Mouse (Mus musculus): ENCODE results near the gene Trip10. TPM values are rescaled to one million over a fixed set of nuclear protein-coding genes. Genes with fewer than 3 reads are reported as not detected.
"Not testable (repeated sequence)": the region's sequence is repeated elsewhere in the genome, so short reads cannot be mapped to it uniquely, and the experiment has no call there.

Gene Trip10
- polyA plus RNA-seq, 1 experiment from 2014 or later = 33.4 TPM

DNA sequence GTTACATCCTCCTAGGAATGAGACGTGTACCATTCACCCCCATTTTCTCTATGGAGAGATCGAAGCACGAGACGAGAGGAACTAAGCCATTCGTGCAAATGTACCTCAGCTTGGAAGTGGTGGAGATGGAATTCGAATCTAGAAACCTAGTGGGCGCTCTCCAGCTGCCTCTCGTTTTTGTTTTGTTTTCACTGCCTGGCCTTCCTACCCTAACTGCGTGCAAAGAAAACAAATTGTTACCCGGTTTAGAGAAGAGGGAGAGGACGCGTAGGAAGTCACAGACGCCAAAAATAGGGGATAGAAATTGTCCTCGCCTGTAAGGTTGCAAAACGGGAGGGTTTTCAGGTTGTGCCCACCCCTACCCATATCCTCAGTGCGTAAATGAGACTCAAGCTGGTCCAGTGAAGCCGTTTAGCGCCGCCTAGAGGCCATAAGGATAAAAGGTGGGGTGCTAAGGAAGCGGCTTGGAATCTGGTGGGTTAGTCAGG lies 27.4 kb downstream of the Trip10 start:
- no peaks in the 10 kb centered on the region for H3K4me1 ChIP-seq (ENCODE audit: control insufficient read depth, insufficient read depth, low read length)
- peak overlapping the region; percentile 69 for H3K4me2 ChIP-seq (replicated peaks; ENCODE audit: low read depth, low read length)
- WGBS = 1% methylated on average over 20 of the region's 20 CpGs
- no peaks in the 10 kb centered on the region for H3K36me3 ChIP-seq (ENCODE audit: control insufficient read depth, insufficient read depth, low read length)
- H3K9me3 ChIP-seq (ENCODE audit: control insufficient read depth, low read depth, low read length) = no peaks in the 10 kb centered on the region
- H3K4me3 ChIP-seq (ENCODE audit: low read depth, low read length) = peak overlapping the region; percentile 48
- H3K27ac ChIP-seq (ENCODE audit: low read length) = no peak overlapping the region
- no peaks in the 10 kb centered on the region for H3K27me3 ChIP-seq (ENCODE audit: control insufficient read depth, insufficient read depth, low read length)
- ATAC-seq (ENCODE audit: insufficient number of reproducible peaks, insufficient read depth, low FRiP score, low read depth) = peak; percentile 31; the same call in 1 of the 2 replicates
- no peak overlapping the region for H3K9ac ChIP-seq (replicated peaks; ENCODE audit: low read depth, low read length)

DNA sequence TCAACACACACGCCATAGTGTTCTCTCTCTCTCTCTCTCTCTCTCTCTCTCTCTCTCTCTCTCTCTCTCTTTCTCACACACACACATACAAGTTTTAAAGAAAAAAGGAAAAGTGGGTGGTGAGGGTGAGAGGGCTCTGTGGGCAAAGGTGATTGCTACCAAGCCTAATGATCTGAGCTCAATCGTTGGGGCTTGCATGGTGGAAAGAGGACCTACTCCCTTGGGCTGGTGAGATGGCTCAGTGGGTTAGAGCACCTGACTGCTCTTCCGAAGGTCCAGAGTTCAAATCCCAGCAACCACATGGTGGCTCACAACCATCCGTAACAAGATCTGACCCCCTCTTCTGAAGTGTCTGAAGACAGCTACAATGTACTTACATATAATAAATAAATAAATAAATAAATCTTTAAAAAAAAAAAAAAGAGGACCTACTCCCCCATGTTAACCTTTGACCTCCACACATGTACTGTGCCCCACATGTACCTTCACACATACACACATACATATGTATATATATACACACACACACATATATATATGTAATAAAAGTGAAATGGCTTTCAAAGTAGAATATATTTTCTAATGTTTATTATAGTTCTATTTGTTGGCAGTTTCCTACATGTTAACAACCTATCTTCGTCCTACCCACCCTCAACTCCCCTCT lies 28.5 kb downstream of the Trip10 start:
- H3K4me3 ChIP-seq (ENCODE audit: low read depth, low read length); H3K4me1 ChIP-seq (ENCODE audit: control insufficient read depth, insufficient read depth, low read length); ATAC-seq (ENCODE audit: insufficient number of reproducible peaks, insufficient read depth, low FRiP score, low read depth); H3K9me3 ChIP-seq (ENCODE audit: control insufficient read depth, low read depth, low read length); H3K9ac ChIP-seq (replicated peaks; ENCODE audit: low read depth, low read length); H3K4me2 ChIP-seq (replicated peaks; ENCODE audit: low read depth, low read length); H3K36me3 ChIP-seq (ENCODE audit: control insufficient read depth, insufficient read depth, low read length); H3K27ac ChIP-seq (ENCODE audit: low read length); H3K27me3 ChIP-seq (ENCODE audit: control insufficient read depth, insufficient read depth, low read length): not testable (repeated sequence)
- WGBS = 82% methylated on average over 4 of the region's 5 CpGs

DNA sequence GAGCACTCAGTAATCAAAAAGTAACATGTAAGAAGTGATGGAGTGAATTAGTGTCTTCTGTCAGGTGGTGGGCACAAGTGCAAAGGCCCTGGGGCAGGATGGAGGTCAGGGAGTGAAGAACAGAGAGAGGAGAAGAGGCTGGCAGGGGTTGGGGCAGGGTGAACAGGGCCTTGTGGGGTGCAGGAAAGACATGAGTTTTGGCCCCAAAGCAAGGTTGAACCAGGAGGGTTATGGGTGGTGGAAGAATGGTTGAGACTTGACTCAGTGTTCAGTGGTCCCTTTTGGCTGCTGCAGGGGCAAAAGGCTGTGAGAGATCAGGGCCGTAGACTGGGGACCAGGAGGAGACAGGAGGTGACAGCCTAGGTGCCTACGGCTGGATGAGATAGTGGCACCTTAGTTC lies 29.3 kb downstream of the Trip10 start:
- Histone ChIP-seq H3K27ac (ENCODE audit: low read length) (no peak overlapping the region), H3K9me3 (ENCODE audit: control insufficient read depth, low read depth, low read length) (no peaks in the 10 kb centered on the region), H3K36me3 (ENCODE audit: control insufficient read depth, insufficient read depth, low read length) (no peaks in the 10 kb centered on the region), H3K4me1 (ENCODE audit: control insufficient read depth, insufficient read depth, low read length) (no peaks in the 10 kb centered on the region), H3K4me3 (ENCODE audit: low read depth, low read length) (no peak overlapping the region), H3K27me3 (ENCODE audit: control insufficient read depth, insufficient read depth, low read length) (no peaks in the 10 kb centered on the region), H3K9ac (replicated peaks; ENCODE audit: low read depth, low read length) (no peak overlapping the region), H3K4me2 (replicated peaks; ENCODE audit: low read depth, low read length) (no peak overlapping the region)
- WGBS = 71% methylated on average over 2 of the region's 2 CpGs
- ATAC-seq (ENCODE audit: insufficient number of reproducible peaks, insufficient read depth, low FRiP score, low read depth) = no peak

DNA sequence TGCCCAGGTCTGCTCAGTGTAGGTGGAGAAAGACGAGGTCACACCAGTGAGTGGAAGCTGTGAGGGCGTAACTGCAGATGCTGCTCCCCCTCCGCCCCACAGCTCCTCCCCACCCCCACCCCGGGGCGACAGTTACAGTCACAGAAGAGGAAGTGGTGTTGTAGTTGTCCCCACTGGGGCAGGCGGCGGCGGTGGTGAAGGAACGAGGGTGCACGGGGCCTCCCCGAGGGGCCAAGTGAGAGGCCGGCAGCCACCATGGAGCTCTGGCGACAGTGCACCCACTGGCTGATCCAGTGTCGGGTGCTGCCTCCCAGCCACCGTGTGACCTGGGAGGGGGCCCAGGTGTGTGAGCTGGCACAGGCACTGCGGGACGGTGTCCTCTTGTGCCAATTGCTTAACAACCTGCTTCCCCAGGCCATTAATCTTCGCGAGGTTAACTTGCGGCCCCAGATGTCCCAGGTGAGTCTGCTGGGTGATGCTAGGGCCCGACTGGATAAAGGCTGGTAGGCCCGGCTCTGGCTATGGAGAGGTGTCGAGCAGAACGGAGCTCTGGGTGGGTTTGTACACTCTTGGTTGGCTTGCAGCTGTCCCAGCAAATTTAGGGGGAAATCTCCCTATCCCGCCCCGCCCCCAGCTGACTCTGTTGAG lies 29.8 kb downstream of the Trip10 start, which contains the start of gene Vav1:
Gene Vav1, plus strand, starts transcription at position 158 of the 648 bp plus-strand sequence.
- no peak within 1 kb of the TSS for H3K9ac ChIP-seq (replicated peaks; ENCODE audit: low read depth, low read length)
- no peak within 1 kb of the TSS for H3K4me2 ChIP-seq (replicated peaks; ENCODE audit: low read depth, low read length)
- no peak for ATAC-seq (ENCODE audit: insufficient number of reproducible peaks, insufficient read depth, low FRiP score, low read depth)
- H3K27ac ChIP-seq (ENCODE audit: low read length) = no peak within 1 kb of the TSS
- H3K36me3 ChIP-seq (ENCODE audit: control insufficient read depth, insufficient read depth, low read length) = no peaks in the 10 kb centered on the region
- 56% methylated on average over 26 of the region's 26 CpGs for WGBS
- no peak within 1 kb of the TSS; the same call in 1 of the 2 replicates for H3K4me3 ChIP-seq (ENCODE audit: low read depth, low read length)
- no peaks in the 10 kb centered on the region for H3K9me3 ChIP-seq (ENCODE audit: control insufficient read depth, low read depth, low read length)
- H3K27me3 ChIP-seq (ENCODE audit: control insufficient read depth, insufficient read depth, low read length) = no peaks in the 10 kb centered on the region
- H3K4me1 ChIP-seq (ENCODE audit: control insufficient read depth, insufficient read depth, low read length) = no peaks in the 10 kb centered on the region

DNA sequence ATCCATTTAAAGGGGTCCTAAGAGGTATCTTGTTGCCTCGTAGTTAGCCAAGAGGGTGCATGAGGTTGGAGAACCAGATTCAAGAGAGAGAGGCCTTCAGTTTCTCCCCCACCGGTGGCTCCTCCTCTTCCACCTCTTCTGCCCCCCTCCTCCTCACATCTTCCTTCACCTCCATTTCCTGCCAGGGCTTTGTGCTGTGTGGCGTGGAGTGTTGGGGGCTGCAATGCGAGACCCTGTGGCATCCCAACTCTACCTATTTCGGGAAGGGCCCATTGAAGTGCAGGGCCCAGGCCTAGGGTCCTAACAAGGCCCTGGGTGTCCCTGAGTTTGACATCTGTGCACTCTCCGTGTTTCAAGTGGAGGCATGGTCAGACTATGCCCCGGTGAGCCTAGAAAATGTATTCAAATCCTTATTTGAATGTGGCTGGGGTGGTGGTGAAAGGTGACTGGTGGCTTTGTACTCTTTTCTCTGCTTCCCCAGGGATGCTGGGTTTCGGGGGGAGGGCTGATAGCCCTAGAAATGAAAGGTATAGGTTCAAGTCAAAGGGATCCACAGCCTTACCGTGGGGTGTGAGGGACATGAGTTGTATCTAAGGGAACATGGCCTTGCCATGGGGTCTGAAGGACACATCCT lies 30.5 kb downstream of the Trip10 start:
- no peak for ATAC-seq (ENCODE audit: insufficient number of reproducible peaks, insufficient read depth, low FRiP score, low read depth)
- Histone ChIP-seq H3K9ac (replicated peaks; ENCODE audit: low read depth, low read length) (no peak overlapping the region), H3K4me2 (replicated peaks; ENCODE audit: low read depth, low read length) (no peak overlapping the region), H3K4me1 (ENCODE audit: control insufficient read depth, insufficient read depth, low read length) (no peaks in the 10 kb centered on the region), H3K4me3 (ENCODE audit: low read depth, low read length) (no peak overlapping the region; the same call in 1 of the 2 replicates), H3K27me3 (ENCODE audit: control insufficient read depth, insufficient read depth, low read length) (no peaks in the 10 kb centered on the region), H3K27ac (ENCODE audit: low read length) (no peak overlapping the region), H3K36me3 (ENCODE audit: control insufficient read depth, insufficient read depth, low read length) (no peaks in the 10 kb centered on the region), H3K9me3 (ENCODE audit: control insufficient read depth, low read depth, low read length) (no peaks in the 10 kb centered on the region)
- 63% methylated on average over 9 of the region's 9 CpGs for WGBS

DNA sequence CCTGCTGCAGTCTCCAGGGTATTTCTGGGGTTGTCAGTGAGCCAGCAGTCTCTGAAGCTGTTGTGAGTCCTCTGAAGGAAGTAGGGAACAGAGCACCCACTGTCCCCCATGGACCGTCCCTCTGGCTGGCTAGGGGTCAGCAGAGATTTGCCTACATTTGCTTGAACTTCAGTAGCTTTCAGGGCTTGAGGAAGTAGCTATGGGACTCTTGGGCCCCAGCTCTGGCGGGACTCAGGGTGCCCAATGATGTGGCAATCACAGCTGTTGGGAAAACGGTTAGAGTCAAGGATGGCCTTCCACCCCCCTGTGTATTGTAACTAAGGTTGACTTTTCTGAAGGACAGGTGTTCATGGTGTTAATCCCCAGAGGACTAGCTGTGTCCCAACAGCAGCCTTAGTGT lies 31.2 kb downstream of the Trip10 start:
- Histone ChIP-seq H3K4me3 (ENCODE audit: low read depth, low read length) (no peak overlapping the region), H3K9ac (replicated peaks; ENCODE audit: low read depth, low read length) (no peak overlapping the region), H3K36me3 (ENCODE audit: control insufficient read depth, insufficient read depth, low read length) (no peaks in the 10 kb centered on the region), H3K27me3 (ENCODE audit: control insufficient read depth, insufficient read depth, low read length) (no peaks in the 10 kb centered on the region), H3K27ac (ENCODE audit: low read length) (no peak overlapping the region), H3K4me1 (ENCODE audit: control insufficient read depth, insufficient read depth, low read length) (no peaks in the 10 kb centered on the region), H3K9me3 (ENCODE audit: control insufficient read depth, low read depth, low read length) (no peaks in the 10 kb centered on the region), H3K4me2 (replicated peaks; ENCODE audit: low read depth, low read length) (no peak overlapping the region)
- WGBS = 77% methylated on average over 3 of the region's 3 CpGs
- ATAC-seq (ENCODE audit: insufficient number of reproducible peaks, insufficient read depth, low FRiP score, low read depth) = no peak

DNA sequence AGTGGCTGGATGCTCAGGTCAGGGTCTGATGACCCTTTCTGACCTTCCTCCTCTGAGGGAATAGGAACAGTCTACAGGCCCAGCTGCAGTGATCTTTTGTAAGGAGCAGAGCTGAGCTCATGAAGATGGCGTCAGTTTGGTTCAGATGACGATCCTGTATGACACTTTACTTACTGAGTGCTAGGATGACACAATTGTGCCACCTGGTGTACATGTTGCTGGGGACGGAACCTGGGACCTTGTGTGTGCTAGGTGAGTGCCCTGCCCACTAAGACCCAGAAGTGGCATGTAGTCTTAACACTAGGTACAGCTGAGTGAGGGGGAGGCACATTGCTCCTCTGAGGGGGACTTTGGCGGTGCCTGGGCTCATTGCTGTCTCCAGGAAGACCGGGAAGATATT lies 34.7 kb downstream of the Trip10 start:
- Histone ChIP-seq H3K4me3 (ENCODE audit: low read depth, low read length) (no peak overlapping the region), H3K4me2 (replicated peaks; ENCODE audit: low read depth, low read length) (no peak overlapping the region), H3K4me1 (ENCODE audit: control insufficient read depth, insufficient read depth, low read length) (no peaks in the 10 kb centered on the region), H3K36me3 (ENCODE audit: control insufficient read depth, insufficient read depth, low read length) (no peaks in the 10 kb centered on the region), H3K9me3 (ENCODE audit: control insufficient read depth, low read depth, low read length) (no peaks in the 10 kb centered on the region), H3K9ac (replicated peaks; ENCODE audit: low read depth, low read length) (no peak overlapping the region), H3K27ac (ENCODE audit: low read length) (no peak overlapping the region), H3K27me3 (ENCODE audit: control insufficient read depth, insufficient read depth, low read length) (no peaks in the 10 kb centered on the region)
- no peak for ATAC-seq (ENCODE audit: insufficient number of reproducible peaks, insufficient read depth, low FRiP score, low read depth)
- 73% methylated on average over 5 of the region's 5 CpGs for WGBS

DNA sequence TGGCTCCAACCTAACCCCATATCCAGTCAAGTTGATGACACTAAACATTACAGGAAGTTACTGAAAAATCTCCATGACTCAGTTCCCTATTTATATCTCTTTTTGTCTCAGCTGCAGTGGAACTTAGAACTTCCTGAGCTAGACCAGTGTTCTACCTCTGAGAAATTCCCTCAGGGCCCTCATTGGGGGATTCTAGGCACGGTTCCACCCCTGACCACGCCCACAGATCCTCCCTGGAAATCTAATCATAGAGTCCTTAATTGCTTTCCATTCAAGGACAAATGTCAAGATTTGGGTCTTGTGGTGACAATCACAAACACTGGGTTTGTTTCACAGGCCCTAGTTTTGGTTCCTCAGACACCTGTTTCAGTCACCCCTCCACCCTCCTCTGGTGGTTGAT lies 35.8 kb downstream of the Trip10 start:
- no peak overlapping the region for H3K27ac ChIP-seq (ENCODE audit: low read length)
- ATAC-seq (ENCODE audit: insufficient number of reproducible peaks, insufficient read depth, low FRiP score, low read depth) = no peak
- H3K27me3 ChIP-seq (ENCODE audit: control insufficient read depth, insufficient read depth, low read length) = no peaks in the 10 kb centered on the region
- no peak overlapping the region for H3K4me2 ChIP-seq (replicated peaks; ENCODE audit: low read depth, low read length)
- H3K9me3 ChIP-seq (ENCODE audit: control insufficient read depth, low read depth, low read length) = no peaks in the 10 kb centered on the region
- no peaks in the 10 kb centered on the region for H3K36me3 ChIP-seq (ENCODE audit: control insufficient read depth, insufficient read depth, low read length)
- no peaks in the 10 kb centered on the region for H3K4me1 ChIP-seq (ENCODE audit: control insufficient read depth, insufficient read depth, low read length)
- 56% methylated on average over 2 of the region's 2 CpGs for WGBS
- no peak overlapping the region for H3K9ac ChIP-seq (replicated peaks; ENCODE audit: low read depth, low read length)
- H3K4me3 ChIP-seq (ENCODE audit: low read depth, low read length) = no peak overlapping the region

All from stomach, embryonic 14.5 days (tissue).